Mouse (Mus musculus) heart, embryonic 14.5 days (tissue): ENCODE measurements around the gene Txnrd1. TPM values are rescaled to one million over a fixed set of nuclear protein-coding genes. Genes with fewer than 3 reads are reported as not detected.

Experiments used
- ATAC-seq: fragments of 200-750 bp; cut with Nextera tagmentation; 2 replicates; pipeline ENCODE4 v1.8.0; 2017; ENCODE audit warnings: low read depth, moderate TSS enrichment; ENCODE audit not compliant: insufficient number of reproducible peaks, insufficient read depth, low FRiP score
- H3K27ac ChIP-seq, 2 experiments: fragments of 200-500 bp in 1 of 2; fragments of 300-500 bp in 1 of 2; sonication (generic) in 1 of 2; replicated peaks in 1 of 2; 2 replicates each; pipeline ENCODE4 v1.5.1; 2012 to 2014; ENCODE audit warnings: low read depth in 2 of 2, low read length in 2 of 2, control low read depth in 1 of 2, mild to moderate bottlenecking in 1 of 2, mixed read lengths in 1 of 2; ENCODE audit not compliant: control insufficient read depth in 1 of 2, insufficient read depth in 1 of 2
- H3K27me3 ChIP-seq: fragments of 300-500 bp; sonication (generic); 2 replicates; pipeline ENCODE4 v1.6.1; 2014; ENCODE audit warnings: mild to moderate bottlenecking, low read length, control low read depth; ENCODE audit not compliant: control insufficient read depth, insufficient read depth
- H3K36me3 ChIP-seq: fragments of 300-500 bp; sonication (generic); 2 replicates; pipeline ENCODE4 v1.6.1; 2014; ENCODE audit warnings: mild to moderate bottlenecking, control low read depth, low read length, mixed read lengths; ENCODE audit not compliant: control insufficient read depth, insufficient read depth
- H3K4me1 ChIP-seq, 2 experiments: fragments of 200-500 bp in 1 of 2; fragments of 300-500 bp in 1 of 2; sonication (generic) in 1 of 2; 2 replicates each; pipeline ENCODE4 v1.6.1; 2012 to 2014; ENCODE audit warnings: low read length in 2 of 2, control low read depth in 1 of 2, mixed read lengths in 1 of 2; ENCODE audit not compliant: control insufficient read depth in 2 of 2, insufficient read depth in 2 of 2
- H3K4me2 ChIP-seq: fragments of 300-500 bp; sonication (generic); 2 replicates; pipeline ENCODE4 v1.6.1; 2014; ENCODE audit warnings: mild to moderate bottlenecking, low read length
- H3K4me3 ChIP-seq, 2 experiments: fragments of 200-500 bp in 1 of 2; fragments of 300-500 bp in 1 of 2; sonication (generic) in 1 of 2; 2 replicates each; pipeline ENCODE4 v1.5.1; 2012 to 2014; ENCODE audit warnings: low read length in 2 of 2, mild to moderate bottlenecking in 2 of 2, control low read depth in 1 of 2, low read depth in 1 of 2, moderate library complexity in 1 of 2; ENCODE audit not compliant: control insufficient read depth in 1 of 2, insufficient read depth in 1 of 2
- H3K9ac ChIP-seq: fragments of 300-500 bp; sonication (generic); 2 replicates; pipeline ENCODE4 v1.6.1; 2014; ENCODE audit warnings: mild to moderate bottlenecking, low read length
- H3K9me3 ChIP-seq: fragments of 300-500 bp; sonication (generic); 2 replicates; pipeline ENCODE4 v1.6.1; 2016; ENCODE audit warnings: low read length, control low read depth; ENCODE audit not compliant: control insufficient read depth
- WGBS: fragments of 180-500 bp; shearing (Covaris S2); extraction: QIAGEN DNeasy Blood & Tissue Kit; methylation state at CpG from one replicate; pipeline ENCODE4 v1.1.7; 2014; 5-methylcytosine and 5-hydroxymethylcytosine counted together
- polyA plus RNA-seq: library from polyadenylated mRNA; unstranded; fragments of >200 nt; fragmentation: Nextera tagmentation; extraction: Ambion mirVana; gene quantifications from 2 replicates; pipeline ENCODE4 v1.2.1, GENCODE M21; 2014

Gene Txnrd1
- polyA plus RNA-seq, 1 experiment from 2014 or later = 74.3 TPM

DNA sequence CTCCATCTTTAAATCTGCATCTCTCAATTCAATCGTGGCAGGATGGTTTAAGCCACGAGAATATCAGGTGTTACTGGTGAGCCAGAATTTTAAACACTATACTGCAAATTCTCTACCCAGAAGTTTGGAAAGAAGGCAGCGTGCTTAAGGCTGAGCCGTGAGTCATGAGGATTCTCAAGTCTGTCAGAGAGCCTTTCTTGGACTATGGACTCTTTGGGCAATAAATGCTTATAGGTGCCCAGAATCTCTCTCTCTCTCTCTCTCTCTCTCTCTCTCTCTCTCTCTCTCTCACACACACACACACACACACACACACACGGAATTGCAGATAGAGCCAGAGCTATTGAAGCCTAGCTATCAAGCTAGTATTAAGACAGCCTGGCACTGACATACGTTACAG, 102.0 kb downstream of the Txnrd1 start:
- Histone ChIP-seq H3K27ac (no peak overlapping the region), H3K36me3 (no peaks in the 10 kb centered on the region), H3K4me3 (no peak overlapping the region), H3K4me1 (peaks cover 0 to 3% of the 10 kb centered on the region in 2 experiments; a peak in 1 of 4 replicates), H3K4me2 (no peak overlapping the region), H3K9me3 (no peaks in the 10 kb centered on the region), H3K9ac (no peak overlapping the region), H3K27me3 (no peaks in the 10 kb centered on the region)
- 78% methylated on average over 6 of the region's 6 CpGs for WGBS
- no peak for ATAC-seq

Other genes with a start within 250 kb of the Txnrd1 start
- 44.4 and 44.9 TPM in 2 replicates for gene 1190007I07Rik, start 210.7 kb upstream of the Txnrd1 start, polyA plus RNA-seq
- gene Tdg, start 204.1 kb upstream of the Txnrd1 start, polyA plus RNA-seq = 77.4 and 81.7 TPM in 2 replicates
- 3.5 and 3.9 TPM in 2 replicates for gene Glt8d2, start 143.3 kb upstream of the Txnrd1 start, polyA plus RNA-seq
- gene Hcfc2, start 137.8 kb upstream of the Txnrd1 start, polyA plus RNA-seq = 35.2 and 40.2 TPM in 2 replicates
- 25.5 and 28.2 TPM in 2 replicates for gene Nfyb, start 69.8 kb upstream of the Txnrd1 start, polyA plus RNA-seq
- 0.20 and 0.35 TPM in 2 replicates for gene Eid3, start 32.7 kb downstream of the Txnrd1 start, polyA plus RNA-seq
- 3.3 and 3.5 TPM in 2 replicates for gene Chst11, start 151.5 kb downstream of the Txnrd1 start, polyA plus RNA-seq